Mouse (Mus musculus) midbrain, embryonic 12.5 days (tissue): Measurements from ENCODE around the gene Acot4. TPM values are rescaled to one million over a fixed set of nuclear protein-coding genes. Genes with fewer than 3 reads are reported as not detected.
"Not testable (repeated sequence)": the region's sequence is repeated elsewhere in the genome, so short reads cannot be mapped to it uniquely, and the experiment has no call there.

Source experiments
- ATAC-seq: fragments of 200-750 bp; cut with Nextera tagmentation; 2 replicates; pipeline ENCODE4 v1.8.0; 2017; ENCODE audit warnings: low read depth, moderate TSS enrichment, moderate library complexity; ENCODE audit not compliant: low FRiP score
- H3K27ac ChIP-seq: fragments of 300-500 bp; sonication (generic); replicated peaks from 2 replicates; pipeline ENCODE4 v1.5.1; 2016; ENCODE audit warnings: mild to moderate bottlenecking
- H3K27me3 ChIP-seq: fragments of 300-500 bp; sonication (generic); 2 replicates; pipeline ENCODE4 v1.6.1; 2016; ENCODE audit warnings: mild to moderate bottlenecking
- H3K36me3 ChIP-seq: fragments of 300-500 bp; sonication (generic); 2 replicates; pipeline ENCODE4 v1.6.1; 2016
- H3K4me1 ChIP-seq: fragments of 300-500 bp; sonication (generic); 2 replicates; pipeline ENCODE4 v1.6.1; 2016
- H3K4me2 ChIP-seq: fragments of 300-500 bp; sonication (generic); replicated peaks from 2 replicates; pipeline ENCODE4 v1.6.1; 2016; ENCODE audit warnings: mild to moderate bottlenecking, moderate library complexity
- H3K4me3 ChIP-seq: fragments of 300-500 bp; sonication (generic); 2 replicates; pipeline ENCODE4 v1.5.1; 2016; ENCODE audit warnings: mild to moderate bottlenecking
- H3K9ac ChIP-seq: fragments of 300-500 bp; sonication (generic); replicated peaks from 2 replicates; pipeline ENCODE4 v1.6.1; 2016; ENCODE audit warnings: mild to moderate bottlenecking, moderate library complexity
- H3K9me3 ChIP-seq: fragments of 300-500 bp; sonication (generic); 2 replicates; pipeline ENCODE4 v1.6.1; 2016; ENCODE audit warnings: mild to moderate bottlenecking
- WGBS: fragments of 180-500 bp; shearing (Covaris S2); methylation state at CpG from one replicate; pipeline ENCODE4 v1.1.7; 2016; 5-methylcytosine and 5-hydroxymethylcytosine counted together
- polyA plus RNA-seq: library from polyadenylated mRNA; unstranded; fragments of >200 nt; fragmentation: Nextera tagmentation; extraction: Ambion mirVana; gene quantifications from 2 replicates; pipeline ENCODE4 v1.2.1, GENCODE M21; 2016

Gene Acot4
- polyA plus RNA-seq: 0.18 and 0.67 TPM in 2 replicates

DNA sequence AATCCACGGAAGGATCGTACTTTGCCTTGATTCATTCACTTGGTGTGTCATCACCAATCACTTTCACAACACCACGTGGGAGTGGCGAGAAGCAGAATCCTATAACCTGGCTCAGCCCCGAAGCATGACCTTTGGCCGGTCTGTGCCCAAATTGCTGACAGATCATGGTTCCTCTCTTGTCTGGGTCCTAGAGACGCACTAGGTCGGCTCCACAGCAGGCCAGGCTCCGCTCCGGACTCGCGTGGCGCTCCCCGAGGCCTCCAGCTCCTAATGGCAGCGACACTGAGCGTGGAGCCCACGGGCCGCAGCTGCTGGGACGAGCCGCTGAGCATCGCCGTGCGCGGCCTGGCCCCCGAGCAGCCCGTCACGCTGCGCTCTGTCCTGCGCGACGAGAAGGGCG, at the start of gene Acot4:
Gene Acot4 (plus strand): TSS at position 139 of the 400 bp plus-strand sequence.
- Histone ChIP-seq H3K9ac (peak within 1 kb of the TSS; percentile 39; the same call in 1 of the 2 replicates), H3K27me3 (peaks cover 12% of the 10 kb centered on the region), H3K4me3 (peak within 1 kb of the TSS; percentile 43), H3K4me2 (peak within 1 kb of the TSS; percentile 60)
- not testable (repeated sequence) for H3K27ac ChIP-seq, H3K4me1 ChIP-seq, H3K9me3 ChIP-seq, ATAC-seq, H3K36me3 ChIP-seq
- WGBS: 14% methylated on average over 24 of the region's 32 CpGs

DNA sequence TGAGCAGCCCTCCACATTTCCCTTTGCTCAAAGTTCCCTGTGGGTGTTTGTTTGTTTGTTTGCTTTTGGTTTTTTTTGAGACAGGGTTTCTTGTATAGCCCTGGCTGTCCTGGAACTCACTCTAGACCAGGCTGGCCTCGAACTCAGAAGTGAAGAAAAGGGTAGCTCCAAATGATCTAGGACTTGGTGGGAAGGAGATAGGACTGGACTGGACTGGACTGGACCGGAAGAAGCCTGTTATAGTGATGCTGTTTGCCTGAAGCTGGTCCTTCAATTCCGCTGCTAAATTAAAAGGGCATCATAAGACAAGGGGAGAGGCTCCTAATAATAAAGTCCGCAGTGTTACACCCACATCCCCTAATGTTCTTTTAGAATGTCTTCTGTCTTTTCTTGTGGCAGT, 49.7 kb upstream of the Acot4 start:
- Histone ChIP-seq H3K27ac (peak overlapping the region; percentile 87), H3K9me3 (no peaks in the 10 kb centered on the region), H3K27me3 (0 out of 2 replicates have a peak, but pooled peaks cover 5% of the 10 kb centered on the region), H3K36me3 (0 out of 2 replicates have a peak, but pooled peaks cover 3% of the 10 kb centered on the region), H3K9ac (peak overlapping the region; percentile 72), H3K4me1 (peaks cover 6% of the 10 kb centered on the region; the same call in 1 of the 2 replicates), H3K4me2 (peak overlapping the region; percentile 59), H3K4me3 (peak overlapping the region; percentile 65)
- 76% methylated on average over 4 of the region's 4 CpGs for WGBS
- ATAC-seq: peak; percentile 48; the same call in 1 of the 2 replicates

GRCm38 (mm10) chr12:83989378-83989777, 48.8 kb upstream of the Acot4 start:
- Histone ChIP-seq H3K36me3 (0 out of 2 replicates have a peak, but pooled peaks cover 3% of the 10 kb centered on the region), H3K27me3 (0 out of 2 replicates have a peak, but pooled peaks cover 5% of the 10 kb centered on the region), H3K4me3 (no peak overlapping the region), H3K4me1 (peaks cover 6% of the 10 kb centered on the region; the same call in 1 of the 2 replicates), H3K4me2 (no peak overlapping the region), H3K9ac (no peak overlapping the region), H3K9me3 (no peaks in the 10 kb centered on the region), H3K27ac (no peak overlapping the region)
- ATAC-seq: no peak
- 94% methylated on average over 4 of the region's 4 CpGs for WGBS

GRCm38 (mm10) chr12:83997221-83997620, 41.0 kb upstream of the Acot4 start:
- no peaks in the 10 kb centered on the region for H3K27me3 ChIP-seq
- no peaks in the 10 kb centered on the region for H3K4me1 ChIP-seq
- H3K9me3 ChIP-seq: peaks cover 5% of the 10 kb centered on the region
- no peak overlapping the region for H3K9ac ChIP-seq
- 69% methylated on average over 2 of the region's 2 CpGs for WGBS
- H3K36me3 ChIP-seq: 0 out of 2 replicates have a peak, but pooled peaks cover 3% of the 10 kb centered on the region
- H3K4me3 ChIP-seq: no peak overlapping the region
- no peak for ATAC-seq
- H3K27ac ChIP-seq: no peak overlapping the region
- H3K4me2 ChIP-seq: no peak overlapping the region

DNA sequence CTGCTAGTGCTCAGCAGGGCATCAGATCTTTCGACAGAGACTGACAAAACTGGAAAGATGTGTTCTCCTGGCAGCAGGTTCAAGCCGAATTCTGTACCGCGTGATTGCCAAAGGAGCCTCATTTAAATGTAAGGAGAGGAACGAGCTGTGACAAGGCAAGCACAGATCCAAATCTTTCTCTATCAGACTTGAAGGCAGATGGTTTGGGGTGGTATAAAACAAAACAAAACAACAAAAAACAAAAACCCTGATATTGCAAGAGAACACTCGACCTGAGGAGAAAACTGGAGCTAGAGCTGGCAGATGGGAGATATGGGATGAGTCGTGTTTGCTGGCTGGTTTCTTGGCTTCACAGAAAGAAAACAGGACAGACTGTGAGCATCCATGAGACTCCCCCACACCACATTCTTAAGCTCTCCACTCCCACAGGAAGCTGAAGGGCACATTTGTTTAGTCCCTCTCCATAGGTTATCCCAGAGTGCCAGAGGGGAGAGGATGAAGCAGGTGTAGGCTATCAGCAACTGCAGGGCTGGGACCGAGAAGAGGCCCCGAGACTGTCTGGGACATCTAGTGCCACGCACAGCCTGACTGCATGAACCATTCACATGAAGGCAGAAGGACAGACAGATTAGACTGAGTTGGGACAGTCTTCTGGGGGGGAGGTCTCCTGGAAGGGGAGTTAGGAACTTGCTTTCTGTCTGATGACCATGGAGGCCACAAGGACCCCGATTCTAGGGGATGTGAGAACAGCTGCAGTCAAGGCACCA, 39.7 kb upstream of the Acot4 start:
- Histone ChIP-seq H3K27ac (no peak overlapping the region), H3K27me3 (no peaks in the 10 kb centered on the region), H3K4me3 (no peak overlapping the region), H3K4me1 (no peaks in the 10 kb centered on the region), H3K4me2 (no peak overlapping the region), H3K36me3 (no peaks in the 10 kb centered on the region), H3K9ac (no peak overlapping the region), H3K9me3 (peaks cover 5% of the 10 kb centered on the region)
- 71% methylated on average over 11 of the region's 11 CpGs for WGBS
- ATAC-seq: no peak

GRCm38 (mm10) chr12:83999237-83999636, 38.9 kb upstream of the Acot4 start:
- H3K4me2 ChIP-seq, H3K27me3 ChIP-seq, H3K9me3 ChIP-seq, H3K36me3 ChIP-seq, H3K27ac ChIP-seq, H3K4me1 ChIP-seq, H3K4me3 ChIP-seq, H3K9ac ChIP-seq, ATAC-seq: not testable (repeated sequence)
- WGBS: 85% methylated on average over 8 of the region's 8 CpGs

DNA sequence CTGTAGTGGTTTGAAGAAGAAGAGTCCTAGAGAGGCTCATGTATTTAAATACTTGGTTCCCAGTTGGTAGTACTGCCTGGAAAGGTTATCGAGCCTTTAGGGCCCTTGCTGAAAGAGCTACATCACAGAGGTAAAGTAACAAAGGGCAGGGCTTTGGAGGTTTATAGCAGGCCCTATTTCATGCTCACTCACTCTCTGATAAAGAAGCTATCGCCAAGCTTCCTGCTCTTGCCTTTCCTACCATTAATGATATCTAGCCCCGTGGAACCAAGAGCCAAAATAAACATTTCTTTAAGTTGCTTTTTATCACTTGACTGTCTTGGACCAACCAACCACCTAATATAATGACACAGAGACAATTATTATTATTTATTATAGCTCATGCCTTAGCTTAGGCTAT, 37.8 kb upstream of the Acot4 start:
- Histone ChIP-seq H3K9ac (no peak overlapping the region), H3K36me3 (no peaks in the 10 kb centered on the region), H3K9me3 (peaks cover 5% of the 10 kb centered on the region), H3K27me3 (no peaks in the 10 kb centered on the region), H3K27ac (no peak overlapping the region), H3K4me1 (no peaks in the 10 kb centered on the region), H3K4me2 (no peak overlapping the region), H3K4me3 (no peak overlapping the region)
- ATAC-seq: no peak
- WGBS: 90% methylated on average over 3 of the region's 3 CpGs

- no peak for ATAC-seq
- Histone ChIP-seq H3K9me3 (peaks cover 5% of the 10 kb centered on the region), H3K4me1 (peaks cover 7% of the 10 kb centered on the region), H3K36me3 (no peaks in the 10 kb centered on the region), H3K27ac (no peak overlapping the region), H3K27me3 (no peaks in the 10 kb centered on the region), H3K4me3 (no peak overlapping the region), H3K4me2 (no peak overlapping the region), H3K9ac (no peak overlapping the region)
- 94% methylated on average over 1 of the region's 1 CpGs for WGBS
Observed at GRCm38 (mm10) chr12:84003866-84004265, 34.3 kb upstream of the Acot4 start.

DNA sequence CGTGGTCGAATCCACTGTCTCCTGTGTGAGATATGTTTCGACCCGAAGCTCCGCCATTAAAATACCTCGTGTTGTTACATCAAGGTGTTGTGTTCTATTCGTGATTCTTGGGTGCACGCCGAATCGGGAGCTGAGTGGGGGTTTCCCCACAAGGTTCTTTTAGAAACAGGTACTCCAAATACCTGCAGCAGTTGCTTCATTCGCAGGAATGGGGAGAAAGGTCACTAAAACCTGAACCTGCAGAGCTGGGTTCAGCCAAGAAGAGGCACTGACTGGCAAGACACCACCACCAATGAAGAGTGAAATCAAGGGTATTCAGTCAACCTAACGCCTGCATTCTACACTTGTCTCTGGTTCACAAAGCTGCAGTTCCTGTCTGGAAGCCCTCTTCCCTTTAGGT, 29.9 kb upstream of the Acot4 start:
- peaks cover 28% of the 10 kb centered on the region for H3K4me1 ChIP-seq
- H3K9me3 ChIP-seq: no peaks in the 10 kb centered on the region
- peak overlapping the region; percentile 66 for H3K27ac ChIP-seq
- 90% methylated on average over 12 of the region's 12 CpGs for WGBS
- H3K27me3 ChIP-seq: no peaks in the 10 kb centered on the region
- no peaks in the 10 kb centered on the region for H3K36me3 ChIP-seq
- no peak overlapping the region for H3K4me3 ChIP-seq
- ATAC-seq: no peak
- 0 out of 2 replicates have a peak overlapping the region, but pooled peaks have one; percentile 46 for H3K9ac ChIP-seq
- 0 out of 2 replicates have a peak overlapping the region, but pooled peaks have one; percentile 55 for H3K4me2 ChIP-seq

DNA sequence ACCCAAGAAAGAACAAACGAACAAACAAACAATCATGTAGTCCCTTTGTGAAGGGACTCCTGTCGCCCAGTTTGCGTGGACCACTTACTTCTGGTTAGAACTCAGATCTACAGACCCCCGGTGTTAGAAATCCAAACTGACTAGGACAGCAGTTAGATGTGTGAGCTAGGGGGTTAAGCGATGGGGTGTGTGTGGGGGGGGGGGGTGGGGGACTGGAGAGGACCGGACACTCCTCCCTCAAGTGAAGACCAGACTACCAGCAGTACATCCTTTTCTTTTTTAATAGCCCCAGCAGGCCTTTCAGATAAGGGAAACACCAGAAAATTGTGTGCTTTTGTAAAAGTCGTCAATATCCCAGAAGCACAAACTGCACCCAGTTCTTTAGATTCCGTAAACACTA, 29.4 kb upstream of the Acot4 start:
- Histone ChIP-seq H3K9ac (peak overlapping the region; percentile 46; the same call in 1 of the 2 replicates), H3K4me1 (peaks cover 28% of the 10 kb centered on the region), H3K4me3 (peak overlapping the region; percentile 48; the same call in 1 of the 2 replicates), H3K36me3 (no peaks in the 10 kb centered on the region), H3K4me2 (peak overlapping the region; percentile 55), H3K27ac (peak overlapping the region; percentile 66), H3K9me3 (no peaks in the 10 kb centered on the region), H3K27me3 (no peaks in the 10 kb centered on the region)
- 46% methylated on average over 8 of the region's 8 CpGs for WGBS
- no peak for ATAC-seq

GRCm38 (mm10) chr12:84009171-84009965, 28.8 kb upstream of the Acot4 start, which contains the start of gene Acot1:
Acot1 (plus strand) TSS chr12:84009490.
- H3K27ac ChIP-seq: peak within 1 kb of the TSS; percentile 66
- peak within 1 kb of the TSS; percentile 48 for H3K4me3 ChIP-seq
- H3K36me3 ChIP-seq, H3K9me3 ChIP-seq, H3K27me3 ChIP-seq: not testable (repeated sequence)
- H3K4me2 ChIP-seq: peak within 1 kb of the TSS; percentile 55
- H3K9ac ChIP-seq: peak within 1 kb of the TSS; percentile 46
- H3K4me1 ChIP-seq: peaks cover 28% of the 10 kb centered on the region
- WGBS: 1% methylated on average over 66 of the region's 70 CpGs
- ATAC-seq: peak; percentile 93

DNA sequence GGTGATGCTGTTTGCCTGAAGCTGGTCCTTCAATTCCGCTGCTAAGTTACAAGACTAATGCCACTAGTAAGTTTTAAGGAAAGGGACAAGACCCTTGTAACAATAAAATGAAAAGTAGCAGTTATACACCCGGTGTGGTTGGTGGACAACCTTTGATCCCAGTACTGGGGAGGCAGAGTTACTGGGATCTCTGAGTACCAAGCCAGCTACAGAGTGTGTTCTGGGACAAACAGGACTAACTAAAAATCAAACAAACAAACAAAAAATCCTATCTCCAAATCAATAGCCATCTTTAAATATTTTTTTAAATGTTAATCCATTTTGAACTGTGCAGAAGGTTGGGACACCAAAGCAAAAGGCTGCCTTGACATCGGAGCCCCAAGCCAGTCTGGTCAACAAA, 28.0 kb upstream of the Acot4 start:
- H3K4me1 ChIP-seq: peaks cover 28% of the 10 kb centered on the region
- H3K27me3 ChIP-seq: no peaks in the 10 kb centered on the region
- WGBS: 65% methylated on average over 3 of the region's 3 CpGs
- H3K36me3 ChIP-seq: no peaks in the 10 kb centered on the region
- H3K9me3 ChIP-seq: no peaks in the 10 kb centered on the region
- H3K4me2 ChIP-seq: peak overlapping the region; percentile 55
- ATAC-seq: no peak
- H3K27ac ChIP-seq: no peak overlapping the region
- no peak overlapping the region for H3K9ac ChIP-seq
- H3K4me3 ChIP-seq: peak overlapping the region; percentile 48
